Mouse (Mus musculus) ovary, adult 18-20 months (tissue): ENCODE measurements around the gene Sema4c.
A peak's percentile ranks its signal among the peaks of the same experiment; 100 is the strongest.

Experiments
- DNase-seq: peaks from one replicate; pipeline ENCODE4 v3.0.0; 2022; ENCODE audit warnings: low spot score, mixed read lengths

Gene Sema4c

GRCm38 (mm10) chr1:36558031-36558993, at the start of gene Sema4c:
Sema4c (minus strand) TSS chr1:36558349.
- DNase-seq = peak; percentile 67

- no peak for DNase-seq
These were observed 48.8 kb upstream of the Sema4c start for GRCm38 (mm10) chr1:36606951-36607350.

GRCm38 (mm10) chr1:36604254-36605156, 46.4 kb upstream of the Sema4c start:
- DNase-seq = no peak

GRCm38 (mm10) chr1:36603361-36603760, 45.2 kb upstream of the Sema4c start:
- peak; percentile 66 for DNase-seq

GRCm38 (mm10) chr1:36602271-36602670, 44.1 kb upstream of the Sema4c start:
- DNase-seq = no peak

- DNase-seq = no peak
These were observed 40.3 kb upstream of the Sema4c start for GRCm38 (mm10) chr1:36598411-36598810.

GRCm38 (mm10) chr1:36596114-36596513, 38.0 kb upstream of the Sema4c start:
- DNase-seq = peak; percentile 76

GRCm38 (mm10) chr1:36595167-36595931, 37.2 kb upstream of the Sema4c start:
- DNase-seq = peak; percentile 38

GRCm38 (mm10) chr1:36593099-36593498, 35.0 kb upstream of the Sema4c start:
- DNase-seq = no peak

GRCm38 (mm10) chr1:36591408-36591807, 33.3 kb upstream of the Sema4c start:
- DNase-seq = no peak

- DNase-seq = no peak
These were observed 32.5 kb upstream of the Sema4c start for GRCm38 (mm10) chr1:36590664-36591063.

GRCm38 (mm10) chr1:36589486-36589885, 31.3 kb upstream of the Sema4c start:
- peak; percentile 38 for DNase-seq

- no peak for DNase-seq
These were observed 30.6 kb upstream of the Sema4c start for GRCm38 (mm10) chr1:36588476-36589450.

- no peak for DNase-seq
These were observed 29.7 kb upstream of the Sema4c start for GRCm38 (mm10) chr1:36587860-36588259.

- no peak for DNase-seq
These were observed 28.1 kb upstream of the Sema4c start for GRCm38 (mm10) chr1:36586288-36586687.

- DNase-seq = no peak
These were observed 25.4 kb upstream of the Sema4c start for GRCm38 (mm10) chr1:36583408-36584116.

- no peak for DNase-seq
These were observed 24.1 kb upstream of the Sema4c start for GRCm38 (mm10) chr1:36582211-36582610.

GRCm38 (mm10) chr1:36581260-36581659, 23.1 kb upstream of the Sema4c start:
- no peak for DNase-seq

GRCm38 (mm10) chr1:36580384-36581207, 22.4 kb upstream of the Sema4c start:
- peak; percentile 83 for DNase-seq
